Mouse (Mus musculus) stomach, postnatal 0 days (tissue): ENCODE measurements at regions not wholly inside any gene's neighbourhood (a gene's known extent, or its start where the extent isn't known, plus 50 kb on each side); places are given as distances from the start of the nearest gene placed in this dataset.
A peak's percentile ranks its signal among the peaks of the same experiment; 100 is the strongest.

Experiments
- ATAC-seq: fragments of 200-750 bp; cut with Nextera tagmentation; 2 replicates; pipeline ENCODE4 v1.8.0; 2017; ENCODE audit not compliant: low FRiP score, low TSS enrichment
- DNase-seq: peaks from one replicate; pipeline ENCODE4 v3.0.0-alpha.2; 2016; ENCODE audit warnings: low spot score
- H3K27ac ChIP-seq: fragments of 300-500 bp; sonication (generic); replicated peaks from 2 replicates; pipeline ENCODE4 v1.5.1; 2014; ENCODE audit warnings: mild to moderate bottlenecking, control low read depth
- H3K27me3 ChIP-seq: fragments of 300-500 bp; sonication (generic); 2 replicates; pipeline ENCODE4 v1.6.1; 2014; ENCODE audit warnings: low read length; ENCODE audit not compliant: control insufficient read depth, insufficient read depth
- H3K36me3 ChIP-seq: fragments of 300-500 bp; sonication (generic); 2 replicates; pipeline ENCODE4 v1.6.1; 2014; ENCODE audit warnings: low read length, mixed read lengths; ENCODE audit not compliant: control insufficient read depth, insufficient read depth
- H3K4me1 ChIP-seq: fragments of 300-500 bp; sonication (generic); replicated peaks from 2 replicates; pipeline ENCODE4 v1.6.1; 2014; ENCODE audit warnings: antibody characterized with exemption; ENCODE audit not compliant: control insufficient read depth, insufficient read depth
- H3K4me2 ChIP-seq: fragments of 300-500 bp; sonication (generic); replicated peaks from 2 replicates; pipeline ENCODE4 v1.6.1; 2014; ENCODE audit warnings: low read depth, mild to moderate bottlenecking, control low read depth, moderate library complexity
- H3K4me3 ChIP-seq: fragments of 300-500 bp; sonication (generic); 2 replicates; pipeline ENCODE4 v1.5.1; 2014; ENCODE audit warnings: low read depth, low read length, control low read depth
- H3K9ac ChIP-seq: fragments of 300-500 bp; sonication (generic); 2 replicates; pipeline ENCODE4 v1.6.1; 2014; ENCODE audit warnings: mild to moderate bottlenecking, low read length, control low read depth, mixed read lengths
- H3K9me3 ChIP-seq: fragments of 300-500 bp; sonication (generic); 2 replicates; pipeline ENCODE4 v1.6.1; 2016; ENCODE audit warnings: low read length; ENCODE audit not compliant: control insufficient read depth
- CTCF ChIP-seq: IDR thresholded peaks from 2 replicates; pipeline ENCODE4 v1.5.1; 2016; ENCODE audit warnings: antibody characterized with exemption, low read depth, mild to moderate bottlenecking, moderate library complexity
- EP300 ChIP-seq: optimal IDR thresholded peaks from 2 replicates; pipeline ENCODE3; 2016; ENCODE audit warnings: antibody characterized with exemption
- WGBS: fragments of 180-500 bp; shearing (Covaris S2); extraction: QIAGEN DNeasy Blood & Tissue Kit; methylation state at CpG from one replicate; pipeline ENCODE4 v1.1.7; 2014; 5-methylcytosine and 5-hydroxymethylcytosine counted together

- no peak overlapping the region for H3K27ac ChIP-seq
- H3K4me2 ChIP-seq: no peak overlapping the region
- TF ChIP-seq EP300 (no peak), CTCF (no peak)
- no peak overlapping the region for H3K4me3 ChIP-seq
- H3K4me1 ChIP-seq: no peaks in the 10 kb centered on the region
- no peak for DNase-seq
- no peak for ATAC-seq
- no peak overlapping the region for H3K9ac ChIP-seq
- no peaks in the 10 kb centered on the region for H3K36me3 ChIP-seq
- 62% methylated on average over 5 of the region's 5 CpGs for WGBS
- H3K9me3 ChIP-seq: no peaks in the 10 kb centered on the region
- no peaks in the 10 kb centered on the region for H3K27me3 ChIP-seq
Measured at GRCm38 (mm10) chr4:29282169-29282568, 469.2 kb downstream of the Epha7 start.

GRCm38 (mm10) chr4:29301348-29301747 is 488.4 kb downstream of the Epha7 start:
- ATAC-seq (no peak), DNase-seq (peak; percentile 19)
- H3K4me1 ChIP-seq: no peaks in the 10 kb centered on the region
- H3K4me3 ChIP-seq: no peak overlapping the region
- H3K27ac ChIP-seq: no peak overlapping the region
- H3K9ac ChIP-seq: no peak overlapping the region
- H3K36me3 ChIP-seq: no peaks in the 10 kb centered on the region
- H3K27me3 ChIP-seq: no peaks in the 10 kb centered on the region
- TF ChIP-seq EP300 (no peak), CTCF (peak; percentile 71)
- no peaks in the 10 kb centered on the region for H3K9me3 ChIP-seq
- 44% methylated on average over 1 of the region's 1 CpGs for WGBS
- no peak overlapping the region for H3K4me2 ChIP-seq

GRCm38 (mm10) chr4:29303951-29304350 is 491.0 kb downstream of the Epha7 start:
- no peak for DNase-seq
- Histone ChIP-seq H3K27me3 (no peaks in the 10 kb centered on the region), H3K9ac (no peak overlapping the region), H3K4me1 (no peaks in the 10 kb centered on the region), H3K36me3 (no peaks in the 10 kb centered on the region), H3K27ac (no peak overlapping the region), H3K4me2 (no peak overlapping the region), H3K4me3 (no peak overlapping the region), H3K9me3 (no peaks in the 10 kb centered on the region)
- TF ChIP-seq EP300 (no peak), CTCF (no peak)
- ATAC-seq: no peak

- H3K27me3 ChIP-seq: no peaks in the 10 kb centered on the region
- no peak overlapping the region for H3K4me2 ChIP-seq
- H3K9ac ChIP-seq: no peak overlapping the region
- H3K9me3 ChIP-seq: no peaks in the 10 kb centered on the region
- TF ChIP-seq CTCF: no peak
- TF ChIP-seq EP300: no peak
- H3K27ac ChIP-seq: no peak overlapping the region
- no peak for ATAC-seq
- DNase-seq: no peak
- 96% methylated on average over 1 of the region's 1 CpGs for WGBS
- no peak overlapping the region for H3K4me3 ChIP-seq
- no peaks in the 10 kb centered on the region for H3K36me3 ChIP-seq
- no peaks in the 10 kb centered on the region for H3K4me1 ChIP-seq
Measured at GRCm38 (mm10) chr4:29307245-29307644, 494.3 kb downstream of the Epha7 start.

GRCm38 (mm10) chr4:29323921-29324320 is 511.0 kb downstream of the Epha7 start:
- DNase-seq: no peak
- WGBS: 80% methylated on average over 6 of the region's 6 CpGs
- H3K27me3 ChIP-seq: no peaks in the 10 kb centered on the region
- TF ChIP-seq EP300 (no peak), CTCF (no peak)
- no peaks in the 10 kb centered on the region for H3K36me3 ChIP-seq
- ATAC-seq: no peak
- no peaks in the 10 kb centered on the region for H3K9me3 ChIP-seq
- no peak overlapping the region for H3K4me2 ChIP-seq
- H3K27ac ChIP-seq: no peak overlapping the region
- H3K4me3 ChIP-seq: no peak overlapping the region
- no peak overlapping the region for H3K9ac ChIP-seq
- H3K4me1 ChIP-seq: no peaks in the 10 kb centered on the region

GRCm38 (mm10) chr4:29329145-29329544 is 516.2 kb downstream of the Epha7 start:
- Histone ChIP-seq H3K9me3 (no peaks in the 10 kb centered on the region), H3K4me1 (no peaks in the 10 kb centered on the region), H3K36me3 (no peaks in the 10 kb centered on the region), H3K4me2 (no peak overlapping the region), H3K27me3 (no peaks in the 10 kb centered on the region), H3K4me3 (no peak overlapping the region), H3K27ac (no peak overlapping the region), H3K9ac (no peak overlapping the region)
- WGBS: 56% methylated on average over 2 of the region's 2 CpGs
- TF ChIP-seq CTCF: no peak
- TF ChIP-seq EP300: no peak
- DNase-seq (no peak), ATAC-seq (no peak)
